Mouse (Mus musculus) kidney, adult 9 months (tissue): Measurements from ENCODE around the gene Grasp.

Source experiments
- DNase-seq: peaks from one replicate; pipeline ENCODE4 v3.0.0; 2022

Gene Grasp

DNA sequence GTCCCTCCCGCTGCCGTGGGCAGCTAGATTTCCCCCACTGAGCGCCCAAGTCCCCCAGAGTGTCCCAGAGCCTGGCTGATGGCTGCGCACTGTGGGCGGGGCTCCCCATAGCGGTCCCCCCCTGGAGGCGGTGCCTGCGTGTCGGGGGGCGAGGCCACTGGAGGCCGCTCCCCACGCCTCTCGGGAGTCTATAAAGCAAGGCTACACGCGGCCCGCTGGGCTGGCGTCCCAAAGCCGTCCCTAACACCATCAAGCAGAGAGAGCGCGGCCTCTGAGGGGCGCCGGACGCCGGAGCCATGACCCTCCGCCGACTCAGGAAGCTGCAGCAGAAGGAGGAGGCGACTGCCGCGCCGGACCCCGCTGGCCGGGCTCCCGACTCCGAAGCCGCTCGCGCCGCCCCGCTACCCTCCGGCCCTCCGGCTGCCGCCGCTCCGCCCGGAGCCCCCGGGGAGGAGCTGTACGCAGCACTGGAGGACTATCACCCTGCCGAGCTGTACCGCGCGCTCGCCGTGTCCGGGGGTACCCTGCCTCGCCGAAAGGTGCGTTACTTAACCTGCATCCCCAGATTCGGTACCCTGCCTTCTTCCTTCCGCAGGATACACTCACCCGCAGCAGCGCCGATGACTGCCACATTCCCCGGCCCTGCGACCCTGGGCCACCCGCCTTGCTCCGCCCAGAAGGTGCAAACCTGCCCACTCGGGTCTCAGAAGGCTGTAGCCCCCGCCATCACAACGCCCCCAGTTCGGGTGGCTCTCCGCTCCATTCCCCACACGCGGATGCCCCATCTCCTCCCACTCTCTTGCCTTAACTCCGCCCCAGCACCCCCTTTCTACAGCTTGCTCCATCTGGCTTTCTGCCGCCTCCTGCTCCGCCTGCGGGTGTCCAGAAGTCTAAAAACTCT lies at the start of gene Grasp:
TSS of gene Grasp (plus strand) at position 183 of the 901 bp plus-strand sequence.
- DNase-seq = peak; percentile 88

DNA sequence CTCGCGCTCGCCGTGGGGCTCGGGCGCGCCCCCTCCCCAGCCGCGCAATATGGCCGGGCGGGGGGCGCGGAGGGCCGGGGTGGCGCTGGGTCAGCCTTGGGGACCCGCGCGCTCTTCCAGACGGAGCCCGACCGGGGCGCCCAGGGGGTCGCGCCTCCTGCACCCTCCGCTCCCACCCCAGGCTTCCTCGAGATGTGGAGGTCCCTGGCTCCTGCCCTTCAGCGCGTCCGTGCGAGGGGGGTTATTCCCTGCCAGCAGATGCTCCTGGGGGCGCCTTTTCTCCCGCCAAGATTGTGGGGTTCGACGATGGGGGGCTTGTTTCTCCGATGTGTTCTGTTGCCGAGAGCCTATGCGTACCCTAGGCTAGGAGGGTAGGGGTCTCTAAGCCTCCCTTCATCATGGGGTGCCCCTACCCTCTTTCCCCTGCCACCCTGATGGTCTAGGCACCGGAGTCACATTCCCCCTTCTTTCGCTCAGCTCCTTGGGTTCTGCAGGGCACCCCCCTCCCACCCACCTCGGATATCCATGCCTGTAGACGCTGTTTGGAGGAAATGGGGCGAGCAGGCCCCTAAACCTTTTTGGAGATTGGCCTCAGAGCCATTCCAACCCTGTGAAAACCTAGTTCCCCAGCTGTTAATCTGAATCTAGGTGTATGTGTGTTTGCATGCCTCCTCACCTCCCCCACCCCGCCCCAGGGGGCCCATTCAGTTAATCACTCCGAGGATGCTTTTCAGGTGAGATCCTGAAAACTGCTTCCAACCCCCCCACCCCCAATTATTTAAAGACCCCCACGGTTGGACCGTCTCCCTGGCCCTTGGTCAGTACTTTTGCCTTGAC lies 49.5 kb upstream of the Grasp start:
- no peak for DNase-seq

DNA sequence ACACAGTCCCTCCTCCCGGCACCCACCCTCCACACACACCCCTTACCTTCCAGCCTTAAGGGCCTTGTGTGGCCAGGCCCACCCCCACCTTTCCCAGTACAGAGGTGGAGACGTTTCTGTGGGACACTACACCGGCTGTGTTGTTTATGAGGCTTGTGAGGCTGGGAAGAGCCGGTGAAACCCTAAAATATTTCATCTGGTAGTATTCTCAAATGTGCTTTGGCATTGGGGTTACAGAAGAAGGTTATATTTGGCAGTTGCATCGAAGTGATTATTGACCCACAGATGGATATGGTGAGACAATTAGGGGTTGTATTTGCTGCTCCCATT lies 48.9 kb upstream of the Grasp start:
- no peak for DNase-seq

DNA sequence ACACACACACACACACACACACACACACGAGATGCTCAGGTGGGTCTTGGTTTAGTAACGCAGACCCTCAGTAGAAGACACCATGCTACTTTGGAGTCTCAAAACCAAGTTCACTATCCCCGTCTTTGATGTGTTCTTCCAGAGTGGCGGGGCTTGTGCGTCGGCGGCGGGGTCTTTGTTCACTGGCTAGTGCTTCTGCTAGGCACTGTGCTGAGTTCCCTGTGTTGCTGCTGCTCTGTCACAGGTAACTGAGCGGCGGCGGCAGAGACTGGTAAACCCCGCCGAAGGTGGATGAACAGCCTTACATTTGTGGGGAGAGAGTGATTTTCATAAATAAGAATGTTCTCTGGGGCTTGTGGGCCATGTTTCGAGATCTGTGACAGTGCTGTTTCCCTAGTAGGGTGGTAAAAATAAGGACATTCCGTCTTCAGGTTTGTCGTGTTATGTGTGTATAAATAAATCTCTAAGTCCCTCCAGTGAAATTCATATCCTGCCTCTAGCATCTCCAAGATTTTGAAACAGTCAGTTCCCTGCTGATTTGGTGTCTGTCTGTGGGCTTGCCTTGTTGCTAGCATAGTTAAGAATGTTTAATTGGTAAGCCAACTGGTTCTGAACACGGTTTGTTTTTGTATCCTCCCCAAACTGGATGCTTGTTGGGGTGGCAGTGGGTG lies 48.2 kb upstream of the Grasp start:
- no peak for DNase-seq

DNA sequence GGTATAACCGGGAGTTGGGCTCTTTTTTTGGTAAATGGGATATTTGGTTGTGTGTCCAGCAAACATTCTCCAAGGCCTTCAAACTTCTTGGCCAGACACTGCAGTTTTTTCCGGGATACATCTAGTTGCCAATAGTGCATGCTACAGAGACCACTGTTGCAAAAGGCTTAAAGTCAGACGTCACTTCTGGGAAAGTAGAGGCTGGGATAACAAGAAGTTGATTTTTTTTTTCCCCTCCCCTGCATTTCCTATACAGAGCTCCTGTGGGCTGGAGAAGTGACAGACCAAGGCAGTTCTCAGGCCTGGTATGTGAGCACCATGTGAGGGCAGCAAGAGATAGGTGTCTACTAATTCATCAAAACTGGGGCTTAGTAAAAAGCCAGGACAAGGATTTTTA lies 47.7 kb upstream of the Grasp start:
- DNase-seq = no peak

DNA sequence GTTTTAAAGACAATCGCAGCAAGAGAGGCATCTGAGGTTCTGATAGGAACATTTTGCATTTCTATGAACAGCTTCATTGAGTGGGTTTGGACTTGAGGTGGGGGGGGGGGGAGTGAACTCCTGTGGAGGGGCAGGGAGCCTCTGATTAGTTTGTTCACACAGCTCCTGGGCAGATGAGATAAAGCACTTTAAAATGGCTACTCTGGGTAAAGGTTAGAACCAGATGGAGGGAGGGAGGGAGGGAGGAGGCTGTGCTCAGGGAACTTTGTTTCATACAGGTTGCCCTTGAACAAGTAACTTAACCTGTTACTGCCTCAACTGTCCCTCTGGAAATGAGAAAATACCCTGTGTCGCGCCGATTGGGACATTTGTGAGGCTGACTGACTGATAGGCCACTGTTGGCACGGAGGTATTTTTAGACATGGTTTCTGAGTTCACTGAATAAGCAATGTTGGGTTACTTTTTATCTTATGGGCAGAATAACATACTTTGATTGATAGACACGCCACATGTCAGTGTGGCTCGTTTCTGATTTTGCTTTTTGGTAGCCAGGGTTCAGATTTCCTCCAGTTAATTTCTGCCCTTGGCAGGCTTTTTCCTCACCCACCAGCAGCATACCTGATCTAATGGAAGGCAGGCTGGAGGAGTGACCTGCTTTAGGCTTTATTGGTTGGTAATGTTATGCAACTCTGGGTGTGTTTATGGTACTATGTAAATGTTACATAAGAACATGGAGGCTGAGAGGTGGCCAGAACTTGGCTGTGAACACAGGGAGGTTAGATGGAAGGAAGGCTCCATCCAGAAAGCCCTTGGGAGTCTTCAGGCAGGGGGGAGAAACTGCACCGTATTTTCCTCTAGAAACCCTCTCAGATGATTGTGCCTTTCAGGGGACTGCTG lies 46.9 kb upstream of the Grasp start:
- DNase-seq = no peak

DNA sequence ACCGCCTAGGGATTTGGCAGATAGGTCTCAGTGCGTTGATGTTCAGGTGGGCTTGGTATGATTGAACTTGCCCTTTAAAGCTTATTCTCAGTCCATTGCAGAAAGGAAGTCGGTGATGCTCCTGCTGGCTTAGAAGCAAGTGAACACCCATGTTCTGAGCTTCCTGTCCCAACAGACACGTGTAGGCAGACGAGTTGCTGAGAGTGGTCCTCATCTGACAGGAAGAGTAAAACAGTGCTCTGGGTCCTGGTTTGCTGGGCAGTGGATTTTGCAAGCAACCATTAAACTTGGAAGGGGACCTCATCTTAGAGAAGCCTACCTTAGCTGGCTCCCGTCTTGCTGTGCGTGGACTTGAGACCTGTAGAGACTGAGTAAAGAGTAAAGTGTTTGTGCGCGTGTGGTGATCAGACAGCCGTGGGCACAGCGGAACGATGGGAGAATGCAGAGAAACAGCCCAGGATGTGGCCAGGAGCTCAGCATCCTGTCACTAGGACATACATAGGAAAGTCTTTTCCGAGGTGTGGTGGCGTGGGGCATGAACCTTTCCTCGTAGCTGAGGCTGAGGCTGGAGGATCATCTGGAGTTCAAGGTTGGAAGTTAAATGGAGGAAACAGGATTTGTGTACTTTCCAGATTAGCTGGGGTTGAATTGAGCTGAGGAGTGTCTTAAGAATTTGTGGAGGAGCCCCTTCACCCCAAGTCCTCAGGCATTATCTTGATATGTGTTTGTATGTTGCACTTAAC lies 43.5 kb upstream of the Grasp start:
- no peak for DNase-seq

DNA sequence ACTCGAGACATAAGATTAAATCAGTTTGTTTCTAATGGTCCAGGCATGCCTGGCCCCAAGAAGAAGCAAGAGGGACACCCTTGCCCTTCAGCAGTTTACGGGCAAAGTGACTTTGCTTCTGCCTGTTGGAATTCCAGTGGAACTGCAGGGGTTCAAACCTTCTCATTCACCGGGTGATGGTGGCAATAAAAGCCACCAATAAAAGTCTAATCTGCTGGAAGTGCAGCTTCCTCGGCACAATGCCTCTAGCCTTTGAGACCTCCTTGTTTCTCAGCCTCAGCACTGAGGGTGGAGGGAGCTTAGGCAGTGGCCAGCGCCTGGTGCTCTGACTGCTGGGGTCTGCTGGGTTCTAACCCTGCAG lies 42.9 kb upstream of the Grasp start:
- DNase-seq = no peak

DNA sequence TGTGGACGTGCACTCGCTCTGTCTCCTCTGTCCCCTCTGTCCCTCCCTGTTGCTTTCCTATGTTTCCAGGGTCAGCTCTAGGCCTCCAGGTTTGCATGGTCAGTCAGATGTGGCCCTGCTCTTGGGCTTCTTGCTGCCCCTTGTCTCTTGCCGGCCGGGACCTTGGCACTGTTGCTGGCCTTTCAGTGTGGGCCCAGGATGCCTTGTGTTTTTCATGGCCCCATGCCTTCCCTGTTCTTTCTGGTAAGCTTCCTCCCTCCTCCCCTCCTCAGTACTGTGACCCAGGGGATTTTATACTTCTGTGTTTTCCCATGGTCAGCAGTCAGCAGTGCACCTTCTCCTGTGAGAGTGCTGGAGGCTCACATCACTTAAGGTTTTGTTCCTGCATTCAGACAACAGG lies 42.5 kb upstream of the Grasp start:
- DNase-seq = no peak

DNA sequence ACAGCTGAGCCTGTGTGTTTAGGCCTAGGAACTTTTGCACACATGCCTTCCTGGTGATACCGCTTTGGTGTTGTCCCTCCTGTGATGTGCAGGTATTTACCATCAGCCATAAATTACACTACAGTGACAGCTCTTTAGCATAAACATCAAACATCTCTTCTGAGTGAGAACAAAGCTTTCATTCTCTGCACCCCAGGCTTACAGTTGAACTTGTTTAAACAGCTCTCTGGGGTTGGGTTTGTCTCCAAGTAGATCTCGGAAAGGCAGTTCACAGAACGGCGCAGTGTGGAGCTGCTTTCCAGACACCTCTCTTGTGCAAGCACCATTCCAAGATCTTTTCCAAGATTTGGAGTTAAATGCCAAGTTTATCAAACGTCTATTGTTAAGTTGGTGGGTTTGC lies 41.3 kb upstream of the Grasp start:
- DNase-seq = no peak

DNA sequence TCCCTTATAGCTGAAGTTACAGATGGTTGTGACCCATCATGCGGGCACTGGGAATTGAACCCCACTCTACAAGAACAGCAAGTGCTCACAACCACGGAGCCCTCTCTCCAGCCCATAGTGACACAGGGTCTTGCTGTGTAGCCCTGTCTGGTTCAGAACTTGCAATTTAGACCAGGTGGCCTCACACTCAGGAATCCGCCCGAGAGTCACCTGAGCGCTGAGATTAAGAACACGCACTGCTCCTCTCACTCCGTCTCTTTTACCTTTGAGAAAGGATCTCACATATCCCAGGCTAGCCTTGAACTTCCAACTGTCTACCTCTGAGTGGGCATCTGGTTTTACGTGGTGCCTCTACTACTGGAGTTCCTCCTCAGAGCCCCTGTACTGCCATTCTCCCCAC lies 39.7 kb upstream of the Grasp start:
- DNase-seq = no peak

DNA sequence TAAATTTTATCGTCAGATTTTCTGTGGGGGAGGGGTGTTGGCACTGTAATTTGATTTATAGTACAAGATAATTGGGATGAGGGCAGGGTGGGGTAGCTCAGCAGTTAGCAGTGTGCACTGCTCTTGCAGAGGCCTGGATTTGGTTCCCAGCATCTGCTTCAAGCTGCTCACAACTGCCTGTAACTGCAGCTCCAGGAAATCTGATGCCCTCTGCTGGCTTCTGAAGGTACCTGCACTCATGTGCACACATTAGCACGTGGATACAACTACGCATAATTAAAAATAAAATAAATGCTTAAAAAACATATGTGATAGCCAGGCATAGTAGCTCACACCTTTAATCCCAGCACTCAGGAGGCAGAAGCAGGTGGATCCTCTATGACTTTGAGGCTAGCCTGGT lies 38.4 kb upstream of the Grasp start:
- no peak for DNase-seq

DNA sequence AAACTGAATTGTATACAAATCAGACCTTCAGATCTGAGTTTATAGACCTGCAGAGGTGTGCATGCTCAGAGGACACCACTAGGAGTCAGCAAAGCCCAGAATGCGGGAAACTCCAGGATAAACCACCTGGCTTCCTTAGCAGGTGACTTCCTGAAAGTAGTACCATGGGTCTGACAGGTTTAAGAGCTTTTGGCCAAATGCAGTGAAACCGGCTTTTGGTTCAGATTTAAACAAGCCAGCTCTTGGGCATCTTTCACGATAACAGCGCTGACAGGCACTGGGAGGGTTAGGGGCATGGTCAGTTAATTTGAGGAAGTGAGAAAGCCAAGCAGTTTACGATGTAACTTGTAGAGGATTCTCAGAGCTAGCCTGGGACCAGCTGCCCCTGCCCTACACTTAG lies 36.1 kb upstream of the Grasp start:
- no peak for DNase-seq

DNA sequence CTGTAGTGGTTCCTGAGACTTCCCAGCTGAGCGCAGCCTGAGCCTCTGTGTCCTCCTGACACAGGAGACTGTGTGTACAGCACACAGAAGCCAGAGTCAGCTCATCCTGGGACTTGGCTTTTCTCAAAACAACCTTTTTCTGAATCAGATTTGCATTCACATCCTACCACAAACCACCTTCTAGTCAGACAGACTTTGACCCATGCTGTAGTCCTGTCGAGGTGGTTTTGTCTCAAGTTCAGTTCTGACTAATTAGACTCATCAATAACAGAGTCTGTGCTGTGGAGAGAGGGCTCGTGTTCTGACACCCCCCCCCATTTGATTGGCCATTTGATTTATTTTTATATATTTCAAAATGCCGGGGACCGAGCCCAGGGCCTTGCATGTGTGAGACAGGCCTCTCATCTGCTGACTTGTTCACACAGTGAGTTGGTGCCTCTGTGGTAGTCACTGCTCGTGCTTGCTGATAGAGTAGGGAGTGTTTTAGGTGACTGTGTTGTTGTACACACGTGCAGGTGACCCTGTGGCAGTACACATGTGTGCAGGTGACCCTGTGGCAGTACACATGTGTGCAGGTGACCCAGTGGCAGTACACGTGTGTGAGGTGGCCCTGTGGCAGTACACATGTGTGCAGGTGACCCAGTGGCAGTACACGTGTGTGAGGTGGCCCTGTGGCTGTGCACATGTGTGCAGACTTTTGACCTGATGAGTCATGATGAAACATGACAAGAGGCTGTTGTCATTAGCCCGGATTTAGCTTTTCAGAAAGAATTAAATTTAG lies 33.8 kb upstream of the Grasp start:
- DNase-seq = no peak

DNA sequence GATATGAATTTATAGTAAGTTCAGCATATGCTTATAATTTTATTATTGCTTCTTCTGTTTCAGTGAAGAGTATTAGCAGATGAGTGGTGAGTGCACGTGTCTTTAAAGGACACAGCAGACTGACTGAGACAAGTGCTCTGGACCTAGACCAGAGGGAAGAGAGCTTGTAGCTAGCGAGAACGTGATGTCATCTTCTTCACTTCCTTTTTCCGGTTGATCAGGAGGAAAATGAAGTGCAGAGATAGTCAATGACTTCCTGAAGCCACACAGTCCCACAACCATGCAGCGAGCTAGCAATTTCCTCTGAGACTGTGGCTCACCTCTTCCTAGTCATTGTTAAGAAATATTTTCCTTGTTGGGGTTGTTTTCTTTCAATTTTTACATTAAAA lies 33.2 kb upstream of the Grasp start:
- DNase-seq = no peak

DNA sequence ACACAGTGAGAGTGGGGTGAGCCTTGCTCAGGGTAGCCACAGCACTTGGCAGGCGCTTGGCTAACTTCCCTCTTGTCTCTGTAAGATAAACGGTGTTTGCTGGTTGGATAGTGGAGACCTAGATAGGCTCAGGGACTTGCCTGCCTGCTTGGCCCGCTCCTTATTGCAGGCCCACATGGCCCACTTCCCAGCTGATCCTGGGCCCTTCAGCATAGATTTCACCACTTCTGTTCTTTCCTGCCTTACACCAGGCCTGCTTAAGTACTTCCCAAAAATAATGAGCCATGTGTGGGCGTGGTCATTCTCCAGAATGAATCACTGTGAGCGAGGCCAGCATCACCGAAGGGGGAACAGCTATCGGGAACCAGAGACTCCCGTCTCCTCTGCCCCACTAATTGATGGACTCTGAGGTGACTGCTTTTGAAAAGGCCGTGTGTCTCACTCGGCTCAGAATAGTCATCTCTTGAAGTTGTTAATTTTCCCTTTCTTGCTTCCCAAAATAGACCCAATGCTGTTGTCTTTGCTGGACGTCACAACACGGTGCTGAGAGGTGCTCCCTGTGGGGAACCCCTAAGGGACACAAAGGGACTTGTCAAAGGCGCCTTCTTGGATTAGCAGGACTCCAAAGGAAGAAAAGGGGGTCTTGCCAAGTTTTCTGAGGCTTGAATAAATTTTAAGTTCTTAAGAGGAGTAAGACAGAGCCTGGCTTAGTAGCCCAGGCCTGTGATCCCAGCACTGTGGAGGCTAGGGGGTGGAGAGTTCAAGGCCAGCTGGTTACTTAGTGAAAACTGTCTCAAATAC lies 32.3 kb upstream of the Grasp start:
- no peak for DNase-seq

DNA sequence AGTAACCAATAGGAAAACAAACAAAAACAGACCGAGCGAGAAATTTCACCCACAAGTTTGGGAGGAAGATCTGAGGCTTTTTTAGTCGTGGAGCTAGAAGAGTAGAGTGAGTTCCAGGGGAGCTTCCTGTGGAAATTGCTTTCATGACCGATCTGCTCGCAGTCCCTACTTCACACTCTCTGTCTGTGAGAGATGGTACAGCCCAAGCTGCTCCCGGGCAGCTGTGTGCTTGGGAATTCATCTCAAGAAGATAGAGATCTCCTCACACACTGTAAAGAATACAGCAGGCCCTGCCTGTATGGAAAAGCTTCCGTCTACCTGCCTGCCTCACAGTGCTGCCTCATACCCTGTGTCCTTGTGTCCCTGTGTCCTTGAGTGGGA lies 31.7 kb upstream of the Grasp start:
- DNase-seq = no peak

DNA sequence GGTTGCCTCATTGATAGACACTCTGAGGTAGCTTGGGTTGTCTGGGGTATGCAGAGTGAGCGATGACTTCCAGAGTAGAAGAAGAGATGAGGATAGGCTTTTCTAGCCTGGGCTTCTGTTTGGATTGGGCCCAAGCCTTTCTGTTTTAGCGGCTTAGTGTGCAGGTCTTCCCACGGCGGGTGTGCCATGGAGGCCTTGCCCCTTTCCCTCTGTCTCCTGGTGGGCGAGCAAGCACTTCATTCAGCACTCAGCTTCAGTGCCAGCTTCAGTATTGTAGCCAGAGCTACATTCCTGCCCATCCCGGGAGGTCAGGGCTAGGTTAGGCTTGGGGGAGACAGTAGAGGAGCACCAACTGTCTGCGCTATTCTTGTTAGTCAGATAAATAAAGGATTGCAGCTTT lies 31.3 kb upstream of the Grasp start:
- no peak for DNase-seq

DNA sequence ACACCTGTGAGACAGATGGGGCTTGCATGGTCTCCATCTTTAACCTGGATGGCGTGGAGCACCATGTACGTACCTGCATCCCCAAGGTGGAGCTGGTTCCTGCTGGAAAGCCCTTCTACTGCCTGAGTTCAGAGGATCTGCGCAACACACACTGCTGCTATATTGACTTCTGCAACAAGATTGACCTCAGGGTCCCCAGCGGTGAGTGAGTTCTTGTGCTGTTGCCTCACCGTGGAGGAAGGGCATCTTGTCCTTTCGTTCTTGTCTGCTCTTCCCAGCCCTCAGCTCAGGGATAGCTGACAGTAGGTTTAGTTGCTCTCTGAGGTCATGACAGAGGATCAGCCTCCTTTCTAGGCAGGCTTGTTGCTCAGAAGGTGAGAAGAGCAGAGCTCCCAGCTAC lies 30.0 kb upstream of the Grasp start:
- no peak for DNase-seq
